22 mouse cellular contexts compared by ENCODE assay signal in genomic region chr5:116018196-116018595, GRCm38 (mm10). TPM values are rescaled to one million over a fixed set of nuclear protein-coding genes. Genes with fewer than 3 reads are reported as not detected.
DNase-seq lines count a peak whose midpoint lies in the region; ATAC-seq and TF ChIP-seq lines count a peak whose summit lies in the region.
"Had no signal": no experiment of that assay in that cellular context is flagged by ENCODE, and none has a peak within 500 bp of the region (broad histone marks: within the 10 kb centered on the region; RNA-seq: fewer than 3 reads in every experiment).

No protein-coding gene starts in this region.

- no peak for TF ChIP-seq EP300 in liver, postnatal 0 days (IDR thresholded peaks at IDR 0.05; ENCODE audit: low read depth)

- peaks cover 82% of the 10 kb centered on the region for H3K36me3 ChIP-seq in heart, embryonic 12.5 days
- peaks cover 16% of the 10 kb centered on the region for H3K36me3 ChIP-seq in kidney, adult 2 months (ENCODE audit: control insufficient read depth, insufficient read depth, low read length)
- H3K36me3 ChIP-seq in liver, embryonic 12.5 days, result peaks cover 100% of the 10 kb centered on the region
- H3K36me3 ChIP-seq in liver, postnatal 0 days (replicated peaks; ENCODE audit: insufficient read depth, low read length), result peaks cover 89% of the 10 kb centered on the region

- H3K9me3 ChIP-seq in heart, embryonic 12.5 days (replicated peaks), result no peaks in the 10 kb centered on the region
- H3K9me3 ChIP-seq in liver, embryonic 12.5 days (replicated peaks), result no peaks in the 10 kb centered on the region
- H3K9me3 ChIP-seq in liver, postnatal 0 days (ENCODE audit: low read length), result no peaks in the 10 kb centered on the region
- H3K9me3 ChIP-seq: forebrain, embryonic 13.5 days; limb, embryonic 12.5 days; midbrain, embryonic 15.5 days; neural tube, embryonic 15.5 days had no signal

- 82% methylated on average over 9 of the region's 9 CpGs for WGBS in heart, embryonic 12.5 days
- WGBS in kidney, adult 2 months, result 79% methylated on average over 9 of the region's 9 CpGs
- WGBS in liver, embryonic 12.5 days (ENCODE audit: insufficient replicate concordance), result 81% methylated on average over 9 of the region's 9 CpGs
- 91% methylated on average over 9 of the region's 9 CpGs for WGBS in liver, postnatal 0 days (ENCODE audit: insufficient replicate concordance)

- peaks cover 44% of the 10 kb centered on the region for H3K4me1 ChIP-seq in heart, embryonic 12.5 days (replicated peaks)
- peaks cover 20% of the 10 kb centered on the region for H3K4me1 ChIP-seq in kidney, adult 2 months (ENCODE audit: control insufficient read depth, insufficient read depth, low read length)
- H3K4me1 ChIP-seq in liver, embryonic 12.5 days, result peaks cover 77% of the 10 kb centered on the region
- peaks cover 39% of the 10 kb centered on the region for H3K4me1 ChIP-seq in liver, postnatal 0 days (ENCODE audit: insufficient read depth)

- H3K9ac ChIP-seq in heart, embryonic 12.5 days, result peak overlapping the region; percentile 33; the same call in 1 of the 2 replicates
- H3K9ac ChIP-seq in liver, embryonic 12.5 days, result no peak overlapping the region; the same call in 1 of the 2 replicates
- no peak overlapping the region for H3K9ac ChIP-seq in liver, postnatal 0 days (replicated peaks)
- H3K9ac ChIP-seq: forebrain, embryonic 13.5 days; limb, embryonic 12.5 days; lung, embryonic 14.5 days; midbrain, embryonic 15.5 days; neural tube, embryonic 15.5 days had no signal

- intact Hi-C loops in heart, postnatal 14 days (cut with DNase I), result no loop called here

- no peak for TF ChIP-seq POLR2A in kidney, adult 2 months (IDR thresholded peaks at IDR 0.05; ENCODE audit: low read depth, low read length)

- no peak for TF ChIP-seq CTCF in kidney, adult 2 months (conservative IDR thresholded peaks at IDR 0.05; ENCODE audit: insufficient read depth, insufficient read length, low read depth, low read length)
- no peak for TF ChIP-seq CTCF in liver, postnatal 0 days (IDR thresholded peaks at IDR 0.05; ENCODE audit: low read depth)

- no peak for ATAC-seq in heart, embryonic 12.5 days (ENCODE audit: insufficient number of reproducible peaks, low FRiP score)
- ATAC-seq in liver, embryonic 12.5 days, result no peak
- ATAC-seq in liver, postnatal 0 days, result no peak
- ATAC-seq: forebrain, embryonic 13.5 days; hindbrain, embryonic 16.5 days; midbrain, embryonic 15.5 days had no signal

- H3K27me3 ChIP-seq in heart, embryonic 12.5 days (replicated peaks), result no peaks in the 10 kb centered on the region
- H3K27me3 ChIP-seq in kidney, adult 2 months (replicated peaks; ENCODE audit: control insufficient read depth, insufficient read depth, low read length), result no peaks in the 10 kb centered on the region
- no peaks in the 10 kb centered on the region for H3K27me3 ChIP-seq in liver, embryonic 12.5 days (replicated peaks)
- no peaks in the 10 kb centered on the region for H3K27me3 ChIP-seq in liver, postnatal 0 days (ENCODE audit: insufficient read depth, low read length)
- H3K27me3 ChIP-seq: forebrain, embryonic 13.5 days; limb, embryonic 12.5 days; midbrain, embryonic 15.5 days; neural tube, embryonic 15.5 days; Patski had no signal

- H3K27ac ChIP-seq in heart, embryonic 12.5 days (ENCODE audit: poor library complexity, severe bottlenecking), result peak overlapping the region; percentile 0; the same call in 1 of the 2 replicates
- peak overlapping the region; percentile 14; the same call in 1 of the 2 replicates for H3K27ac ChIP-seq in kidney, adult 2 months (ENCODE audit: insufficient read depth, low read depth, low read length)
- peak overlapping the region; percentile 98; the same call in 1 of the 2 replicates for H3K27ac ChIP-seq in liver, embryonic 12.5 days
- H3K27ac ChIP-seq in liver, postnatal 0 days (ENCODE audit: low read depth), result no peak overlapping the region
- H3K27ac ChIP-seq: forebrain, embryonic 13.5 days; limb, embryonic 12.5 days; macrophage; midbrain, embryonic 15.5 days; neural tube, embryonic 15.5 days had no signal

- DNase-seq in heart, postnatal 14 days, result no peak
- no peak for DNase-seq in kidney, adult 2 months
- no peak for DNase-seq in kidney, adult 11 months
- DNase-seq in liver, postnatal 0 days, result no peak
- peak; percentile 50 for DNase-seq in lung, postnatal 36 days
- no peak for DNase-seq in lung, postnatal 25 days (ENCODE audit: low spot score)
- DNase-seq: adrenal gland, postnatal 14 days; cerebellum, adult 11 months; cerebellum, adult 9-10 months; cerebellum, postnatal 36 days; gastrocnemius, postnatal 10 days; lung, embryonic 14.5 days; right cerebral cortex, postnatal 14 days had no signal

- no peak overlapping the region for H3K4me2 ChIP-seq in heart, embryonic 12.5 days
- no peak overlapping the region for H3K4me2 ChIP-seq in liver, embryonic 12.5 days
- H3K4me2 ChIP-seq in liver, postnatal 0 days (ENCODE audit: low read depth, low read length), result no peak overlapping the region
- H3K4me2 ChIP-seq: forebrain, embryonic 13.5 days; limb, embryonic 12.5 days; lung, embryonic 14.5 days; midbrain, embryonic 15.5 days; neural tube, embryonic 15.5 days had no signal

- no peak overlapping the region for H3K4me3 ChIP-seq in heart, embryonic 12.5 days
- H3K4me3 ChIP-seq in kidney, adult 2 months (ENCODE audit: insufficient read depth, low read depth, low read length), result no peak overlapping the region
- no peak overlapping the region for H3K4me3 ChIP-seq in liver, embryonic 12.5 days
- no peak overlapping the region for H3K4me3 ChIP-seq in liver, postnatal 0 days (ENCODE audit: low read depth, low read length)
- H3K4me3 ChIP-seq: forebrain, embryonic 13.5 days; limb, embryonic 12.5 days; midbrain, embryonic 15.5 days; neural tube, embryonic 15.5 days had no signal

RNA-seq across cellular contexts. Expression of gene Prkab1, which starts 6.1 kb away (rescaled TPM):
- 52.2 and 54.9 TPM in 2 replicates for polyA plus RNA-seq in heart, embryonic 12.5 days (2016; fragmentation: Nextera tagmentation; extraction: Ambion mirVana)
- 10 to 100 TPM; 49.4 to 59.4 TPM for total RNA-seq in heart, postnatal 14 days (2021)
- 89.2 and 97.9 TPM in 2 replicates for polyA plus RNA-seq in kidney, adult 2 months (2012; rRNA removed)
- 106 and 110 TPM in 2 replicates for polyA plus RNA-seq in liver, embryonic 12.5 days (2016; fragmentation: Nextera tagmentation; extraction: Ambion mirVana)
- polyA plus RNA-seq in liver, postnatal 0 days (2015; fragmentation: Nextera tagmentation; extraction: Ambion mirVana), result 51.6 and 51.8 TPM in 2 replicates
